Mouse (Mus musculus): Measurements from ENCODE around the gene Tmtc3.
"Not testable (repeated sequence)": the region's sequence is repeated elsewhere in the genome, so short reads cannot be mapped to it uniquely, and the experiment has no call there.

Tmtc3 gene

GRCm38 (mm10) chr10:100487097-100487978 is at the start of gene Tmtc3, which contains the start of gene Cep290:
TSS of gene Tmtc3 (minus strand) at chr10:100487350.
TSS of gene Cep290 (plus strand) at chr10:100487558.
- peak; percentile 97 for DNase-seq (ENCODE audit: low read depth, low spot score)

GRCm38 (mm10) chr10:100524499-100525390 is 37.6 kb upstream of the Tmtc3 start:
- no peak for DNase-seq (ENCODE audit: low read depth, low spot score)

- no peak for DNase-seq (ENCODE audit: low read depth, low spot score)
Observed at GRCm38 (mm10) chr10:100522330-100522729, 35.2 kb upstream of the Tmtc3 start.

GRCm38 (mm10) chr10:100521617-100522016 is 34.5 kb upstream of the Tmtc3 start:
- DNase-seq (ENCODE audit: low read depth, low spot score) = no peak

- no peak for DNase-seq (ENCODE audit: low read depth, low spot score)
Observed at GRCm38 (mm10) chr10:100508170-100508569, 21.0 kb upstream of the Tmtc3 start.

- no peak for DNase-seq (ENCODE audit: low read depth, low spot score)
Observed at GRCm38 (mm10) chr10:100498309-100498708, 11.2 kb upstream of the Tmtc3 start.

- DNase-seq (ENCODE audit: low read depth, low spot score) = no peak
Observed at GRCm38 (mm10) chr10:100491916-100492315, 4.8 kb upstream of the Tmtc3 start.

GRCm38 (mm10) chr10:100486701-100487096 is 451 bp downstream of the Tmtc3 start:
- DNase-seq (ENCODE audit: low read depth, low spot score) = peak; percentile 23

- DNase-seq (ENCODE audit: low read depth, low spot score) = no peak
Observed at GRCm38 (mm10) chr10:100479538-100479937, 7.6 kb downstream of the Tmtc3 start.

GRCm38 (mm10) chr10:100475040-100475439 is 12.1 kb downstream of the Tmtc3 start:
- no peak for DNase-seq (ENCODE audit: low read depth, low spot score)

GRCm38 (mm10) chr10:100460515-100460914 is 26.6 kb downstream of the Tmtc3 start:
- DNase-seq (ENCODE audit: low read depth, low spot score) = no peak

GRCm38 (mm10) chr10:100449394-100449793 is 37.8 kb downstream of the Tmtc3 start:
- no peak for DNase-seq (ENCODE audit: low read depth, low spot score)

- no peak for DNase-seq (ENCODE audit: low read depth, low spot score)
Observed at GRCm38 (mm10) chr10:100427592-100427991, 59.6 kb downstream of the Tmtc3 start.

GRCm38 (mm10) chr10:100415566-100415965 is 71.6 kb downstream of the Tmtc3 start:
- no peak for DNase-seq (ENCODE audit: low read depth, low spot score)

GRCm38 (mm10) chr10:100402301-100402700 is 84.8 kb downstream of the Tmtc3 start:
- not testable (repeated sequence) for DNase-seq (ENCODE audit: low read depth, low spot score)

All from retina, postnatal 7 days (tissue).